Mouse (Mus musculus) MEL (cell line): ENCODE measurements around the gene Galnt10. TPM values are rescaled to one million over a fixed set of nuclear protein-coding genes. Genes with fewer than 3 reads are reported as not detected.

ENCODE experiments used
- DNase-seq: peaks from one replicate; pipeline ENCODE4 v3.0.0; 2011; ENCODE audit warnings: low read depth, low spot score
- H3K27ac ChIP-seq: 2 replicates; pipeline ENCODE4 v1.5.1; 2012; ENCODE audit warnings: low read depth, mild to moderate bottlenecking, control low read depth, low read length, moderate library complexity; ENCODE audit not compliant: control insufficient read depth
- H3K27me3 ChIP-seq, 2 experiments: fragments of 150-350 bp in 1 of 2; sonication (generic) in 1 of 2; 2 replicates each; pipeline ENCODE4 v1.6.1; 2012; ENCODE audit warnings: low read length in 2 of 2, mild to moderate bottlenecking in 2 of 2, improper control_type of control experiment in 1 of 2, moderate library complexity in 1 of 2; ENCODE audit not compliant: insufficient read depth in 2 of 2, control insufficient read depth in 1 of 2
- H3K36me3 ChIP-seq, 2 experiments: 2 replicates each; pipeline ENCODE4 v1.6.1; 2012 to 2014; ENCODE audit warnings: low read length in 2 of 2, improper control_type of control experiment in 1 of 2, inconsistent platforms in 1 of 2, mild to moderate bottlenecking in 1 of 2; ENCODE audit not compliant: insufficient read depth in 2 of 2, control insufficient read depth in 1 of 2
- H3K4me1 ChIP-seq, 2 experiments: fragments of 150-350 bp in 1 of 2; sonication (generic) in 1 of 2; 2 replicates each; pipeline ENCODE4 v1.6.1; 2012; ENCODE audit warnings: low read length in 2 of 2, improper control_type of control experiment in 1 of 2, mild to moderate bottlenecking in 1 of 2; ENCODE audit not compliant: insufficient read depth in 2 of 2, control insufficient read depth in 1 of 2
- H3K4me3 ChIP-seq, 2 experiments: fragments of 150-350 bp in 1 of 2; sonication (generic) in 1 of 2; 2 replicates each; pipeline ENCODE4 v1.5.1; 2012; ENCODE audit warnings: low read depth in 2 of 2, low read length in 2 of 2, mild to moderate bottlenecking in 2 of 2, moderate library complexity in 2 of 2, control low read depth in 1 of 2, improper control_type of control experiment in 1 of 2; ENCODE audit not compliant: control insufficient read depth in 1 of 2, insufficient read depth in 1 of 2
- H3K79me2 ChIP-seq: 2 replicates; pipeline ENCODE4 v1.6.1; 2012; ENCODE audit warnings: mild to moderate bottlenecking, low read length, moderate library complexity; ENCODE audit not compliant: control insufficient read depth, poor library complexity, insufficient read depth
- H3K9ac ChIP-seq: 2 replicates; pipeline ENCODE4 v1.6.1; 2012; ENCODE audit warnings: low read depth, mild to moderate bottlenecking, control low read depth, low read length, moderate library complexity; ENCODE audit not compliant: control insufficient read depth, poor library complexity, severe bottlenecking
- H3K9me3 ChIP-seq: fragments of 150-350 bp; sonication (generic); replicated peaks from 2 replicates; pipeline ENCODE4 v1.6.1; 2012; ENCODE audit warnings: mild to moderate bottlenecking, low read length, improper control_type of control experiment, moderate library complexity; ENCODE audit not compliant: insufficient read depth
- BHLHE40 ChIP-seq: IDR thresholded peaks from 2 replicates; pipeline ENCODE4 v1.6.1; 2012; ENCODE audit warnings: low read depth, mild to moderate bottlenecking, inconsistent platforms, low read length, improper control_type of control experiment, borderline replicate concordance
- CHD2 ChIP-seq: IDR thresholded peaks from 2 replicates; pipeline ENCODE4 v1.6.1; 2011; ENCODE audit warnings: low read length, improper control_type of control experiment
- CTCF ChIP-seq, 3 experiments: IDR thresholded peaks in 2 of 3; conservative IDR thresholded peaks in 1 of 3; 2 replicates each; pipeline ENCODE4 v1.5.1; 2011 to 2012; ENCODE audit warnings: low read length in 3 of 3, low read depth in 2 of 3, mild to moderate bottlenecking in 2 of 3, improper control_type of control experiment in 1 of 3, inconsistent platforms in 1 of 3, mixed read lengths in 1 of 3, moderate library complexity in 1 of 3; ENCODE audit not compliant: control insufficient read depth in 1 of 3, insufficient read depth in 1 of 3, poor library complexity in 1 of 3, severe bottlenecking in 1 of 3
- E2F4 ChIP-seq: IDR thresholded peaks from 2 replicates; pipeline ENCODE4 v1.6.1; 2011; ENCODE audit warnings: low read depth, low read length, improper control_type of control experiment, borderline replicate concordance
- ELF1 ChIP-seq: IDR thresholded peaks from 2 replicates; pipeline ENCODE4 v1.6.1; 2014; ENCODE audit warnings: low read depth, mild to moderate bottlenecking, inconsistent platforms, low read length, improper control_type of control experiment, moderate library complexity
- EP300 ChIP-seq, 2 experiments: IDR thresholded peaks; 2 replicates each; pipeline ENCODE4 v1.6.1; 2011; ENCODE audit warnings: improper control_type of control experiment in 2 of 2, low read length in 2 of 2, low read depth in 1 of 2, mild to moderate bottlenecking in 1 of 2
- ETS1 ChIP-seq: IDR thresholded peaks from 2 replicates; pipeline ENCODE4 v1.6.1; 2012; ENCODE audit warnings: low read depth, mild to moderate bottlenecking, inconsistent platforms, low read length, improper control_type of control experiment, moderate library complexity
- JUND ChIP-seq: IDR thresholded peaks from 2 replicates; pipeline ENCODE4 v1.6.1; 2011; ENCODE audit warnings: low read depth, mild to moderate bottlenecking, improper control_type of control experiment, low read length
- KAT2A ChIP-seq: conservative IDR thresholded peaks from 2 replicates; pipeline ENCODE4 v1.6.1; 2012; ENCODE audit warnings: low read depth, low read length, improper control_type of control experiment, inconsistent platforms
- MAFK ChIP-seq: IDR thresholded peaks from 2 replicates; pipeline ENCODE4 v1.6.1; 2011; ENCODE audit warnings: low read depth, mild to moderate bottlenecking, low read length, improper control_type of control experiment, borderline replicate concordance
- MAX ChIP-seq: IDR thresholded peaks from 2 replicates; pipeline ENCODE4 v1.6.1; 2011; ENCODE audit warnings: low read length, improper control_type of control experiment
- MEF2A ChIP-seq: IDR thresholded peaks from 2 replicates; pipeline ENCODE4 v1.6.1; 2014; ENCODE audit warnings: low read depth, mild to moderate bottlenecking, inconsistent platforms, low read length, improper control_type of control experiment; ENCODE audit not compliant: poor library complexity, insufficient replicate concordance, severe bottlenecking; ENCODE audit errors: extremely low read depth
- MYB ChIP-seq: IDR thresholded peaks from 2 replicates; pipeline ENCODE4 v1.6.1; 2011; ENCODE audit warnings: mild to moderate bottlenecking, low read depth, low read length, improper control_type of control experiment
- NELFE ChIP-seq: IDR thresholded peaks from 2 replicates; pipeline ENCODE4 v1.6.1; 2011; ENCODE audit warnings: low read depth, low read length, improper control_type of control experiment
- NRF1 ChIP-seq: IDR thresholded peaks from 2 replicates; pipeline ENCODE4 v1.6.1; 2014; ENCODE audit warnings: low read depth, mild to moderate bottlenecking, inconsistent platforms, low read length, improper control_type of control experiment, moderate library complexity; ENCODE audit not compliant: poor library complexity, insufficient read depth, severe bottlenecking
- POLR2A ChIP-seq, 2 experiments: IDR thresholded peaks; 2 replicates each; pipeline ENCODE4 v1.6.1; 2011 to 2012; ENCODE audit warnings: low read length in 2 of 2, mild to moderate bottlenecking in 2 of 2, control low read depth in 1 of 2, improper control_type of control experiment in 1 of 2, low read depth in 1 of 2, moderate library complexity in 1 of 2; ENCODE audit not compliant: control insufficient read depth in 1 of 2, insufficient read depth in 1 of 2, poor library complexity in 1 of 2
- POLR2AphosphoS5 ChIP-seq: IDR thresholded peaks from 2 replicates; pipeline ENCODE4 v1.6.1; 2012; ENCODE audit warnings: low read depth, borderline replicate concordance, mild to moderate bottlenecking, inconsistent platforms, low read length, moderate library complexity, mixed read lengths
- RAD21 ChIP-seq: IDR thresholded peaks from 2 replicates; pipeline ENCODE4 v1.6.1; 2011; ENCODE audit warnings: mild to moderate bottlenecking, low read depth, low read length, improper control_type of control experiment
- RCOR1 ChIP-seq: IDR thresholded peaks from 2 replicates; pipeline ENCODE4 v1.6.1; 2012; ENCODE audit warnings: low read depth, mild to moderate bottlenecking, inconsistent platforms, low read length, improper control_type of control experiment
- SMC3 ChIP-seq: IDR thresholded peaks from 2 replicates; pipeline ENCODE4 v1.6.1; 2011; ENCODE audit warnings: low read depth, low read length, improper control_type of control experiment
- USF1 ChIP-seq: IDR thresholded peaks from 2 replicates; pipeline ENCODE4 v1.6.1; 2014; ENCODE audit warnings: low read depth, mild to moderate bottlenecking, inconsistent platforms, low read length, improper control_type of control experiment, moderate library complexity
- USF2 ChIP-seq, 2 experiments: IDR thresholded peaks; 2 replicates each; pipeline ENCODE4 v1.6.1; 2011 to 2012; ENCODE audit warnings: improper control_type of control experiment in 2 of 2, low read length in 2 of 2, borderline replicate concordance in 1 of 2, inconsistent platforms in 1 of 2, low read depth in 1 of 2, mild to moderate bottlenecking in 1 of 2; ENCODE audit not compliant: insufficient read depth in 1 of 2
- ZC3H11A ChIP-seq: IDR thresholded peaks from 2 replicates; pipeline ENCODE4 v1.6.1; 2012; ENCODE audit warnings: low read depth, mild to moderate bottlenecking, inconsistent platforms, low read length, improper control_type of control experiment
- ZKSCAN1 ChIP-seq: IDR thresholded peaks from 2 replicates; pipeline ENCODE4 v1.6.1; 2012; ENCODE audit warnings: low read depth, mild to moderate bottlenecking, inconsistent platforms, low read length, improper control_type of control experiment, moderate library complexity
- ZNF384 ChIP-seq: IDR thresholded peaks from 2 replicates; pipeline ENCODE4 v1.6.1; 2012; ENCODE audit warnings: low read depth, mild to moderate bottlenecking, inconsistent platforms, low read length, improper control_type of control experiment
- polyA plus RNA-seq, 2 experiments: library from polyadenylated mRNA; stranded (reverse) in 1 of 2; unstranded in 1 of 2; fragments of >175 nt in 1 of 2; fragments of >200 nt in 1 of 2; gene quantifications; 2 replicates each; pipeline versions ENCODE4 v1.2.1 to v1.2.4; 2012; ENCODE audit warnings: low replicate concordance in 2 of 2, low read depth in 1 of 2; ENCODE audit not compliant: insufficient read length in 2 of 2, insufficient read depth in 1 of 2, missing spikeins in 1 of 2
- total RNA-seq: library from RNA; depleted of rRNA; stranded (reverse); fragments of 300-350 nt; gene quantifications from 2 replicates; pipeline ENCODE4 v1.2.3, GENCODE M21; 2012

Galnt10 gene
- total and polyA plus RNA-seq, 3 experiments: 26.7 to 27.4 TPM; not detected in 1

DNA sequence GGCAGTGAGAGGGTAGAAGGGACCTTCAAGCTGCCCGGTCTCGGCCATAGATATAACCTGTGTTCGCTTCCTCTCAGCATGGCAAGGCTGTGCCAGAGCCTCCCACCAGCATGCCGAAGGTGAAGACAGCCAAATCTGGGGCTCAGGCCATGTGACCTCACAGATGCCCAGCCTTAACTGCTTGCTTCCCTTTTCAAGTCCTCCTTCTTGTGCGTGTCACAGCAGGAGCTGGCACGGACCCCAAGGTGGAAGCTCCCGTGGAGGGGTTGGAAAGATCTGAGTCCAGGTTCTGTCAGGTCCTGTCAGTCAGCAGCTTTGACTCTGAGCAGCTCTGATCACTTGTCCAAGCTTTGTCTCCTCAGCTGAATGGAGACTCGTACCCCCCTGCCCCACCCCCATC is 126.4 kb downstream of the Galnt10 start:
- TF ChIP-seq RCOR1 (no peak), POLR2A (IDR thresholded peaks at IDR 0.05; ENCODE audit: control insufficient read depth in 1 of 2, insufficient read depth in 1 of 2, low read depth in 1 of 2, low read length in 2 of 2, poor library complexity in 1 of 2) (no peak), CTCF (IDR thresholded peaks at IDR 0.05 in 2 of 3, conservative IDR thresholded peaks at IDR 0.05 in 1 of 3; ENCODE audit: control insufficient read depth in 1 of 3, insufficient read depth in 1 of 3, low read depth in 2 of 3, low read length in 3 of 3, poor library complexity in 1 of 3, severe bottlenecking in 1 of 3) (no peak), E2F4 (no peak), EP300 (IDR thresholded peaks at IDR 0.05; ENCODE audit: low read depth in 1 of 2, low read length in 2 of 2) (no peak), NELFE (no peak), ETS1 (no peak), MYB (no peak), ZKSCAN1 (no peak), MEF2A (no peak), NRF1 (no peak), JUND (no peak), ZNF384 (no peak), MAX (no peak), USF2 (IDR thresholded peaks at IDR 0.05; ENCODE audit: borderline replicate concordance in 1 of 2, insufficient read depth in 1 of 2, low read depth in 1 of 2, low read length in 2 of 2) (no peak)

GRCm38 (mm10) chr11:57773479-57773878 is 128.2 kb downstream of the Galnt10 start:
- no peak overlapping the region for H3K4me3 ChIP-seq
- H3K27ac ChIP-seq: no peak overlapping the region
- no peaks in the 10 kb centered on the region for H3K9me3 ChIP-seq
- H3K4me1 ChIP-seq: no peaks in the 10 kb centered on the region
- H3K36me3 ChIP-seq: no peaks in the 10 kb centered on the region
- no peak for DNase-seq
- no peak overlapping the region for H3K9ac ChIP-seq
- no peak for TF ChIP-seq BHLHE40
- no peak for TF ChIP-seq POLR2AphosphoS5
- no peak for TF ChIP-seq POLR2A (IDR thresholded peaks at IDR 0.05; ENCODE audit: control insufficient read depth in 1 of 2, insufficient read depth in 1 of 2, low read depth in 1 of 2, low read length in 2 of 2, poor library complexity in 1 of 2)
- no peak for TF ChIP-seq CTCF (IDR thresholded peaks at IDR 0.05 in 2 of 3, conservative IDR thresholded peaks at IDR 0.05 in 1 of 3; ENCODE audit: control insufficient read depth in 1 of 3, insufficient read depth in 1 of 3, low read depth in 2 of 3, low read length in 3 of 3, poor library complexity in 1 of 3, severe bottlenecking in 1 of 3)
- no peak for TF ChIP-seq MAFK
- no peak for TF ChIP-seq RAD21
- no peak for TF ChIP-seq KAT2A
- TF ChIP-seq JUND: no peak
- TF ChIP-seq ZC3H11A: no peak
- no peak for TF ChIP-seq MYB
- TF ChIP-seq CHD2: no peak
- TF ChIP-seq ELF1: no peak
- no peak for TF ChIP-seq MEF2A
- TF ChIP-seq USF1: no peak
- no peak for TF ChIP-seq SMC3
- H3K27me3 ChIP-seq: no peaks in the 10 kb centered on the region
- no peaks in the 10 kb centered on the region for H3K79me2 ChIP-seq

More for the DNA sequence above, 126.4 kb downstream of the Galnt10 start:
- H3K27ac ChIP-seq: no peak overlapping the region
- no peaks in the 10 kb centered on the region for H3K79me2 ChIP-seq
- H3K9me3 ChIP-seq: no peaks in the 10 kb centered on the region
- DNase-seq: no peak
- H3K36me3 ChIP-seq: no peaks in the 10 kb centered on the region; a peak in 1 of 4 replicates
- H3K4me3 ChIP-seq: no peak overlapping the region
- H3K9ac ChIP-seq: no peak overlapping the region
- H3K27me3 ChIP-seq: no peaks in the 10 kb centered on the region
- H3K4me1 ChIP-seq: no peaks in the 10 kb centered on the region
